Mouse (Mus musculus) B cell, adult 67 days (primary cell): ENCODE data around the gene Bbc3. TPM values are rescaled to one million over a fixed set of nuclear protein-coding genes. Genes with fewer than 3 reads are reported as not detected.

Experiments
- total RNA-seq, 2 experiments: library from RNA; stranded (reverse); gene quantifications; 4 replicates each; pipeline ENCODE4 v1.2.4; 2023

The Bbc3 gene
- 1 to 10 TPM; 3.6 to 5.9 TPM for total RNA-seq

DNA sequence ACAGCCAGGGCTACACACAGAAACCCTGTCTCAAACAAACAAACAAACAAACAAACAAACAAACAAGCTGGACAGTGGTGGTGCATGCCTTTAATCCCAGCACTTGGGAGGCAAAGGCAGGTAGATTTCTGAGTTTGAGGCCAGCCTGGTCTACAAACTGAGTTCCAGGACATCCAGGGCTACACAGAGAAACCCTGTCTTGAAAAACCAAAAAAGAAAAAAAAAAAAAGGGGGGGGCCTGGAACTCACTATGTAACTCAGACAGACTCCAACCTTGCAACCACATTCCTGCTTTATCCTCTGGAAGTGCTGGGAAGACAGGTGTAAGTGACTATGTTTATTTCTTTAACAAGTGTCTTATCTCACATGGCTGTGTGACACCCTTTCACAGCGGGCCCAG is at the start of gene Bbc3:
Gene Bbc3, plus strand, starts transcription at position 301 of the 400 bp plus-strand sequence.

DNA sequence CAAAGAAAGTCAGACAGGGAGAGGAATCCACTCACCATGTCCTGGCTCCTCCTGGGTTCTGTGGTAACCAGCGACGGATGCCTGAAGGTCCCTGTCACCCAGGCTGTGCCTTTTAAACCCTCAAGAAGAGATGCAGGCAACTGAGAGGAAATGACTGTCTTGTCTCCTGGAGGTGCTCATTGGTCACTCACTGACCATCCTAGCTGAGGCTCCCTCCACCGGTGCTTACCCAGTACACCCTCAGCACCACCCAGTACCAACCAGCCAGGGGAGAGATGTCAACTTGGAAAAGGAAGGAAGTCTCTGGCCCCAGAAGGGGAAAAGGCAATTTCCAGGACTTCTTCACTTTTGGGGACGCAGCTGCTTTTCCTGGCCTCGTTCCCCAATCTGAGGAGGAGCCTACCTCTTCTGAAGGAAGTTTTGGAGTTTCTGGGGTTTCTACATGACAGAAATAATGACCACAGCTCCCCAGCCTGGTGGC is 49.0 kb upstream of the Bbc3 start, which contains the start of gene C5ar1:
Gene C5ar1, minus strand, starts transcription at position 431 of the 481 bp plus-strand sequence.

GRCm38 (mm10) chr7:16273081-16273765 is 35.0 kb upstream of the Bbc3 start, which contains the start of gene Inafm1:
Gene Inafm1 (minus strand): TSS chr7:16273617.

GRCm38 (mm10) chr7:16286026-16286961 is 21.9 kb upstream of the Bbc3 start, which contains the start of gene Ccdc9:
Gene Ccdc9 (minus strand): TSS chr7:16286795.

Other genes starting within 250 kb of the Bbc3 start
- gene Zfp541, start 246.6 kb upstream of the Bbc3 start, total RNA-seq, result not detected
- gene Napa, start 209.9 kb upstream of the Bbc3 start, total RNA-seq, result 100 to 1,000 TPM; 266 to 309 TPM
- 10 to 100 TPM; 38.4 to 39.2 TPM for gene Kptn, start 188.5 kb upstream of the Bbc3 start, total RNA-seq
- under 1 TPM; 0.09 to 0.18 TPM for gene Slc8a2, start 178.6 kb upstream of the Bbc3 start, total RNA-seq
- 10 to 100 TPM; 17.0 to 21.1 TPM for gene Meis3, start 133.3 kb upstream of the Bbc3 start, total RNA-seq
- 10 to 100 TPM; 49.7 to 55.6 TPM for gene Dhx34, start 86.4 kb upstream of the Bbc3 start, total RNA-seq
- gene C5ar2, start 64.2 kb upstream of the Bbc3 start, total RNA-seq, result 1 to 10 TPM; 2.6 to 4.1 TPM
- under 1 TPM in 1 of 2 experiments, not detected in 1; 0.32 TPM for gene C5ar1, start 48.9 kb upstream of the Bbc3 start, total RNA-seq
- gene Inafm1, start 34.8 kb upstream of the Bbc3 start, total RNA-seq, result 10 to 100 TPM; 28.1 to 30.6 TPM
- 100 to 1,000 TPM; 323 to 369 TPM for gene Ccdc9, start 21.6 kb upstream of the Bbc3 start, total RNA-seq
- 10 to 100 TPM; 57.8 to 58.5 TPM for gene Sae1, start 79.4 kb downstream of the Bbc3 start, total RNA-seq
- 100 to 1,000 TPM in 1 of 2 experiments, 10 to 100 TPM in 1; 90.6 to 108 TPM for gene Zc3h4, start 92.5 kb downstream of the Bbc3 start, total RNA-seq
- 10 to 100 TPM; 39.2 to 41.6 TPM for gene Tmem160, start 144.4 kb downstream of the Bbc3 start, total RNA-seq
- not detected for gene Npas1, start 169.3 kb downstream of the Bbc3 start, total RNA-seq